Mouse (Mus musculus) cerebellum, adult 2 months (tissue): ENCODE results near the gene Mrpl58. TPM values are rescaled to one million over a fixed set of nuclear protein-coding genes. Genes with fewer than 3 reads are reported as not detected.

Experiments used
- DNase-seq, 2 experiments: peaks; one replicate each; pipeline ENCODE4 v3.0.0; 2021
- H3K27ac ChIP-seq: fragments of 200-500 bp; 2 replicates; pipeline ENCODE4 v1.5.1; 2012; ENCODE audit warnings: low read length, control low read depth, inconsistent platforms; ENCODE audit not compliant: insufficient read depth
- H3K27me3 ChIP-seq: fragments of 200-500 bp; 2 replicates; pipeline ENCODE4 v1.6.1; 2012; ENCODE audit warnings: inconsistent platforms, mild to moderate bottlenecking, low read length, moderate library complexity; ENCODE audit not compliant: control insufficient read depth, insufficient read depth
- H3K4me1 ChIP-seq: fragments of 200-500 bp; 2 replicates; pipeline ENCODE4 v1.6.1; 2011; ENCODE audit warnings: low read length; ENCODE audit not compliant: control insufficient read depth, insufficient read depth
- H3K4me3 ChIP-seq: fragments of 200-500 bp; replicated peaks from 2 replicates; pipeline ENCODE3; 2011; ENCODE audit warnings: mild to moderate bottlenecking, low read depth, low read length, control low read depth; ENCODE audit not compliant: insufficient read depth
- CTCF ChIP-seq: fragments of 200-500 bp; IDR thresholded peaks from 2 replicates; pipeline ENCODE4 v1.5.1; 2011; ENCODE audit warnings: low read depth, mild to moderate bottlenecking, control low read depth, low read length, moderate library complexity, borderline replicate concordance; ENCODE audit not compliant: insufficient read depth
- POLR2A ChIP-seq: fragments of 200-500 bp; IDR thresholded peaks from 2 replicates; pipeline ENCODE4 v1.6.1; 2011; ENCODE audit warnings: low read length, control low read depth, borderline replicate concordance; ENCODE audit not compliant: insufficient read depth
- WGBS: fragments of 180-500 bp; shearing (Covaris S2); methylation state at CpG from one replicate; pipeline ENCODE4 v1.1.7; 2018; 5-methylcytosine and 5-hydroxymethylcytosine counted together
- polyA plus RNA-seq: library from polyadenylated mRNA; depleted of rRNA; stranded (reverse); fragments of >200 nt; gene quantifications from 2 replicates; pipeline ENCODE4 v1.2.3, GENCODE M21; 2012; rRNA removed

Gene Mrpl58
- 157 and 164 TPM in 2 replicates for polyA plus RNA-seq

DNA sequence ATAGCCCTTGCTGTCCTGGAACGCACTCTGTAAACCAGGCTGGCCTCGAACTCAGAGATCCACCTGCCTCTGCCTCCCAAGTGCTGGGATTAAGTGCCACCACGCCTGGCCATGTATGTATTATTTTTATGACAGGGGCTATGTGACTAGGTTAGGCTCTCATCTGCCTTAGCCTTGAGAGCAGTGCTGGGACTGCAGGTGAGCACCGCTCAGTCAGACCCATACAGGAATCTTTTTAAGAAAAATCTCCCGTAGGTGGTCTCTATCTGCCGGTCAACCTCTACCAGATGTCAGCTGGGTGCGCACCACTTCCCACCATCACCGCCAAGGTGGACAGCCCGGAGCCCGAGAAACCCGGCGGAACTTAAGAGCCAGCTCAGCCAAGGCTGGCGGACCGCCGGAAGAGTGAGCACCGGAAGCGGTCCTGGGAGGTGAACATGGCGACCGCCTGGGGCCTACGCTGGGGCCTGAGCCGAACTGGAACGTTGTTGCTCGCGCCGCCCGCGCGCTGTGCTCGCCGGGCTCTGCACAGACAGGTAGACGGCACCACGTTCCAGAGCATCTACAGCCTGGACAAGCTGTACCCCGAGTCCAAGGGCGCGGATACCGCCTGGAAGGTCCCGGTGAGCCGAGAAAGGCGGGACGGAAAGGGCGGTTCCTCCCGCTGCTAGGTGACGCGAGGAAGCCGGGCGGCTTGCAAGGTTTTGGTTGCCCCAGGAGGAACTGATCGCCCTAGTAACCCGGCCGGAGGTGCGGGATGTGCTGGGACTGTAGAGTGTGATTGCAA lies at the start of gene Mrpl58:
Gene Mrpl58, plus strand, starts transcription at position 415 of the 787 bp plus-strand sequence.
- peak within 1 kb of the TSS; percentile 69 for H3K27ac ChIP-seq
- H3K4me1 ChIP-seq, result peaks cover 17% of the 10 kb centered on the region
- no peaks in the 10 kb centered on the region for H3K27me3 ChIP-seq
- 3% methylated on average over 50 of the region's 50 CpGs for WGBS
- peak within 1 kb of the TSS; percentile 78 for H3K4me3 ChIP-seq
- peak; percentile 81 for TF ChIP-seq POLR2A
- TF ChIP-seq CTCF, result no peak
- DNase-seq, result peak; percentile 90 to 94

DNA sequence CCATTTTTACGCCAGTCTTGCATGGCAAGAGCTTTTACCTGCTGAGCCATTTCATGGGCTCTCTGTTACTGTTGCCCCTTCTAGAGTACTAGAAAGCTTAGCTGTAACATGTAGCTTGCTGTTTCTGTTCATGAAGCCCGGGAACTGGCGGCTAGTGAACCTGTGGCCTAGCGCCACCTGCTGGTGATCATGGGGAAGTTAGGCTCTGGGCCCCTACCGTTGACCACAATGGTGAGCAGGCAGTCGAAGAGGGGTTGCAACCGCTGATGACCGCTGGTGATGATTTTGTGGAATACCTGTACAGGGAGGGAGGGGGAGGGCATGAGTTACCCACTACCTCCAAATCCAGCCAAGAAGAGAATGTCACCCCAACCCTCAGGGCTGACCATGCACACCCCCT lies 49.4 kb upstream of the Mrpl58 start:
- Histone ChIP-seq H3K4me1 (peaks cover 7% of the 10 kb centered on the region; the same call in 1 of the 2 replicates), H3K27ac (no peak overlapping the region), H3K4me3 (no peak overlapping the region), H3K27me3 (no peaks in the 10 kb centered on the region)
- DNase-seq, result peak; percentile 73 to 75
- WGBS, result 4% methylated on average over 8 of the region's 8 CpGs
- no peak for TF ChIP-seq POLR2A
- TF ChIP-seq CTCF, result peak; percentile 92

DNA sequence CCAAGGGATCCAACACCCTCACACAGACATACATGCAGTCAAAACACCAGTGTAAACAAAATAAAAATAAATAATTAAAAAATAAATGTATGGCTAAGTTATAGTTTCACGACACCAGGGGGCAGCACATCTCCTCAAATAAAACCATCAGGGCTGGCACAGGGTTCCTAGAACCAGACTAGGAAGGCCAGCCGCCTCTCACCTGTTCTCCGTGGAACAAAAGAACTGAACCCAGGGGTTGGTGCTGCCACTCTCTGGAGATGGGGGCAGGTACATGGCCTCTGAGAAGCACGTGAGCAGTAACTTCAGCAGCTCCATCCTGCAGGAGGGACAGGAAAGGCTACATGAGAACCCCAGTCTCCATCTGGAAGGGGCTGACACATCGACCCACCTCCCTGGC lies 45.1 kb upstream of the Mrpl58 start:
- peak; percentile 82 to 84 for DNase-seq
- WGBS, result 15% methylated on average over 5 of the region's 5 CpGs

GRCm38 (mm10) chr11:115359293-115359692 lies 44.3 kb upstream of the Mrpl58 start:
- TF ChIP-seq CTCF (no peak), POLR2A (no peak)
- no peak overlapping the region for H3K4me3 ChIP-seq
- no peak overlapping the region for H3K27ac ChIP-seq
- peaks cover 18% of the 10 kb centered on the region for H3K4me1 ChIP-seq
- WGBS, result 39% methylated on average over 3 of the region's 3 CpGs
- no peaks in the 10 kb centered on the region for H3K27me3 ChIP-seq
- DNase-seq, result peak in 1 of 2 experiments; percentile 40

More for the DNA sequence above, 45.1 kb upstream of the Mrpl58 start:
- peaks cover 12% of the 10 kb centered on the region; the same call in 1 of the 2 replicates for H3K4me1 ChIP-seq
- no peak for TF ChIP-seq POLR2A
- TF ChIP-seq CTCF, result peak; percentile 61; the same call in 1 of the 2 replicates
- H3K27me3 ChIP-seq, result no peaks in the 10 kb centered on the region
- H3K27ac ChIP-seq, result no peak overlapping the region
- H3K4me3 ChIP-seq, result no peak overlapping the region

- H3K27ac ChIP-seq, result no peak overlapping the region
- WGBS, result 42% methylated on average over 6 of the region's 6 CpGs
- no peak for DNase-seq
- H3K4me1 ChIP-seq, result peaks cover 18% of the 10 kb centered on the region
- no peak overlapping the region for H3K4me3 ChIP-seq
- no peaks in the 10 kb centered on the region for H3K27me3 ChIP-seq
- no peak for TF ChIP-seq POLR2A
- no peak for TF ChIP-seq CTCF
These were observed 43.8 kb upstream of the Mrpl58 start for GRCm38 (mm10) chr11:115359726-115360125.

GRCm38 (mm10) chr11:115364136-115364535 lies 39.4 kb upstream of the Mrpl58 start:
- WGBS, result 71% methylated on average over 3 of the region's 3 CpGs
- no peak overlapping the region for H3K27ac ChIP-seq
- TF ChIP-seq CTCF (no peak), POLR2A (no peak)
- no peak overlapping the region for H3K4me3 ChIP-seq
- H3K4me1 ChIP-seq, result peaks cover 20% of the 10 kb centered on the region
- H3K27me3 ChIP-seq, result no peaks in the 10 kb centered on the region
- DNase-seq, result peak; percentile 39 to 45

DNA sequence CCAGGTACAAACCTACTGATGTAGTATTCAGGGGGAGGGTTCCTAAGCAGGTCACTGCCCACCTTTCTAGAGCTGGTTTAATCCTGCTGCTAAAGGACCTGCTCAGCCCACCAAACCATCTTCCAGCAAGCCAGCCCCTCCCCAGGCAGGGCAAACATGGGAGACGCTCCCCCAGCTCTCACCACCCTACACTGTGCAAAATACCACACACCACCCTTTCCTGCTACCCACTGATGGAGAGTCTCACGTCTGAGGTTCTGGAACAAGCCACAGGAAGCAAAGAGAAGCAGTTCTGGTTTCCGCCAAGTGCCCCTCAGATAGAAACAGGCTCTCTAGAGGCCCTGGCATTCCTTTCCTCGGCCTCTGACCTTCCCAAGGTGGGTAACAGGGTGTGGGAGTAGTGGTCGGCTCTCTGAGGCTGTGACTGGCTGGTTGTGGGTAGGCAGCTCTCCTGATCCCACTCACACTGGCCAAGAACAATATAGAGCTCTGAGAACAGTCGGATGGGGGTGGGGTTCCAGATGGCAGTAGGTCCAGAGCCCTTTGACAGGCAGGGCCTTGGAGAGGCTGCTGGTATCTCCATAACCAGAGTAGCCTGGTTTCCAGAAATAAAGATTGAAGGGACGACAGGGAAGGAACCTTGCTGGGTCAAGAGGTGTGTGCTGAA lies 37.4 kb upstream of the Mrpl58 start:
- Histone ChIP-seq H3K27ac (peak overlapping the region; percentile 25; the same call in 1 of the 2 replicates), H3K4me3 (peak overlapping the region; percentile 63), H3K4me1 (peaks cover 18% of the 10 kb centered on the region), H3K27me3 (no peaks in the 10 kb centered on the region)
- TF ChIP-seq CTCF (no peak), POLR2A (no peak)
- WGBS, result 24% methylated on average over 7 of the region's 7 CpGs
- DNase-seq, result peak; percentile 58 to 60

- TF ChIP-seq POLR2A (peak; percentile 27; the same call in 1 of the 2 replicates), CTCF (no peak)
- DNase-seq, result peak; percentile 71 to 79
- peak overlapping the region; percentile 82 for H3K27ac ChIP-seq
- H3K4me3 ChIP-seq, result peak overlapping the region; percentile 63
- peaks cover 16% of the 10 kb centered on the region for H3K4me1 ChIP-seq
- WGBS, result 1% methylated on average over 28 of the region's 28 CpGs
- H3K27me3 ChIP-seq, result no peaks in the 10 kb centered on the region
These were observed 36.7 kb upstream of the Mrpl58 start for GRCm38 (mm10) chr11:115366706-115367394.
